Mouse (Mus musculus) heart, postnatal 0 days (tissue): ENCODE data around the gene Bcorl1. TPM values are rescaled to one million over a fixed set of nuclear protein-coding genes. Genes with fewer than 3 reads are reported as not detected.

Experiments used
- ATAC-seq: fragments of 200-750 bp; cut with Nextera tagmentation; 2 replicates; pipeline ENCODE4 v1.8.0; 2017; ENCODE audit warnings: low read depth, moderate number of reproducible peaks, moderate library complexity; ENCODE audit not compliant: insufficient read depth
- DNase-seq: peaks from one replicate; pipeline ENCODE4 v3.0.0-alpha.2; 2016; ENCODE audit warnings: low spot score
- H3K27ac ChIP-seq: fragments of 300-500 bp; sonication (generic); 2 replicates; pipeline ENCODE4 v1.5.1; 2014; ENCODE audit warnings: low read depth, mild to moderate bottlenecking
- H3K27me3 ChIP-seq: fragments of 300-500 bp; sonication (generic); 2 replicates; pipeline ENCODE4 v1.6.1; 2014; ENCODE audit warnings: low read length, mixed read lengths; ENCODE audit not compliant: control insufficient read depth, insufficient read depth
- H3K36me3 ChIP-seq: fragments of 300-500 bp; sonication (generic); replicated peaks from 2 replicates; pipeline ENCODE4 v1.6.1; 2014; ENCODE audit warnings: low read length, mixed read lengths; ENCODE audit not compliant: control insufficient read depth, insufficient read depth
- H3K4me1 ChIP-seq: fragments of 300-500 bp; sonication (generic); 2 replicates; pipeline ENCODE4 v1.6.1; 2014; ENCODE audit warnings: antibody characterized with exemption; ENCODE audit not compliant: control insufficient read depth, insufficient read depth
- H3K4me2 ChIP-seq: fragments of 300-500 bp; sonication (generic); 2 replicates; pipeline ENCODE4 v1.6.1; 2014; ENCODE audit warnings: low read depth, mild to moderate bottlenecking, low read length, moderate library complexity
- H3K4me3 ChIP-seq: fragments of 300-500 bp; sonication (generic); 2 replicates; pipeline ENCODE4 v1.5.1; 2014; ENCODE audit warnings: low read depth, low read length
- H3K9ac ChIP-seq: fragments of 300-500 bp; sonication (generic); replicated peaks from 2 replicates; pipeline ENCODE4 v1.6.1; 2014; ENCODE audit warnings: low read depth, low read length, mixed read lengths
- H3K9me3 ChIP-seq: fragments of 300-500 bp; sonication (generic); replicated peaks from 2 replicates; pipeline ENCODE4 v1.6.1; 2016; ENCODE audit warnings: low read length; ENCODE audit not compliant: control insufficient read depth
- CTCF ChIP-seq: IDR thresholded peaks from 2 replicates; pipeline ENCODE4 v1.5.1; 2016; ENCODE audit warnings: antibody characterized with exemption, control low read depth, low read depth
- EP300 ChIP-seq: IDR thresholded peaks from 2 replicates; pipeline ENCODE4 v1.6.1; 2016; ENCODE audit warnings: antibody characterized with exemption, low read depth
- WGBS: fragments of 180-500 bp; shearing (Covaris S2); extraction: QIAGEN DNeasy Blood & Tissue Kit; methylation state at CpG from one replicate; pipeline ENCODE4 v1.1.7; 2014; 5-methylcytosine and 5-hydroxymethylcytosine counted together
- polyA plus RNA-seq: library from polyadenylated mRNA; unstranded; fragments of >200 nt; fragmentation: Nextera tagmentation; extraction: Ambion mirVana; gene quantifications from 2 replicates; pipeline ENCODE4 v1.2.1, GENCODE M21; 2015
- total RNA-seq: library from RNA; depleted of rRNA; stranded (reverse); fragments of >200 nt; gene quantifications from 2 replicates; pipeline ENCODE4 v1.2.3, GENCODE M21; 2014; ENCODE audit warnings: low replicate concordance

Bcorl1 gene
- total and polyA plus RNA-seq, 2 experiments from 2014 or later, result 2.0 to 7.2 TPM

GRCm38 (mm10) chrX:48399994-48400393 is 58.8 kb downstream of the Bcorl1 start:
- Histone ChIP-seq H3K4me2 (no peak overlapping the region), H3K9me3 (no peaks in the 10 kb centered on the region), H3K36me3 (peaks cover 19% of the 10 kb centered on the region), H3K4me3 (no peak overlapping the region), H3K9ac (no peak overlapping the region), H3K4me1 (no peaks in the 10 kb centered on the region), H3K27me3 (no peaks in the 10 kb centered on the region), H3K27ac (peak overlapping the region; percentile 61)
- TF ChIP-seq CTCF, result no peak
- TF ChIP-seq EP300, result no peak
- ATAC-seq (peak; percentile 84), DNase-seq (peak; percentile 31)
- WGBS, result 38% methylated on average over 4 of the region's 4 CpGs

GRCm38 (mm10) chrX:48405141-48405540 is 64.0 kb downstream of the Bcorl1 start:
- Histone ChIP-seq H3K4me1 (no peaks in the 10 kb centered on the region), H3K36me3 (peaks cover 19% of the 10 kb centered on the region), H3K4me2 (no peak overlapping the region), H3K9me3 (no peaks in the 10 kb centered on the region), H3K27me3 (no peaks in the 10 kb centered on the region), H3K4me3 (no peak overlapping the region), H3K27ac (peak overlapping the region; percentile 59; the same call in 1 of the 2 replicates), H3K9ac (no peak overlapping the region)
- 0 out of 2 replicates have a peak, but pooled peaks have one; percentile 2 for TF ChIP-seq CTCF
- TF ChIP-seq EP300, result no peak
- no peak for DNase-seq
- ATAC-seq, result peak; percentile 63
- WGBS, result 28% methylated on average over 3 of the region's 3 CpGs

GRCm38 (mm10) chrX:48409611-48410387 is 68.6 kb downstream of the Bcorl1 start:
- ATAC-seq (peak; percentile 83), DNase-seq (peak; percentile 64)
- peak overlapping the region; percentile 54 for H3K4me3 ChIP-seq
- no peaks in the 10 kb centered on the region for H3K9me3 ChIP-seq
- no peaks in the 10 kb centered on the region for H3K4me1 ChIP-seq
- TF ChIP-seq EP300 (no peak), CTCF (peak; percentile 82)
- no peak overlapping the region; the same call in 1 of the 2 replicates for H3K9ac ChIP-seq
- 11% methylated on average over 36 of the region's 36 CpGs for WGBS
- H3K36me3 ChIP-seq, result peaks cover 2% of the 10 kb centered on the region
- no peaks in the 10 kb centered on the region for H3K27me3 ChIP-seq
- peak overlapping the region; percentile 38; the same call in 1 of the 2 replicates for H3K27ac ChIP-seq
- H3K4me2 ChIP-seq, result peak overlapping the region; percentile 60

- WGBS, result 25% methylated on average over 7 of the region's 7 CpGs
- H3K27me3 ChIP-seq, result no peaks in the 10 kb centered on the region
- no peak overlapping the region for H3K27ac ChIP-seq
- ATAC-seq, result 0 out of 2 replicates have a peak, but pooled peaks have one; percentile 3
- TF ChIP-seq EP300, result no peak
- TF ChIP-seq CTCF, result no peak
- peak overlapping the region; percentile 60; the same call in 1 of the 2 replicates for H3K4me2 ChIP-seq
- DNase-seq, result no peak
- peak overlapping the region; percentile 54; the same call in 1 of the 2 replicates for H3K4me3 ChIP-seq
- H3K9ac ChIP-seq, result no peak overlapping the region
- no peaks in the 10 kb centered on the region for H3K9me3 ChIP-seq
- no peaks in the 10 kb centered on the region for H3K4me1 ChIP-seq
- peaks cover 7% of the 10 kb centered on the region for H3K36me3 ChIP-seq
Observed at GRCm38 (mm10) chrX:48410388-48410776, 69.2 kb downstream of the Bcorl1 start.

GRCm38 (mm10) chrX:48412629-48413028 is 71.5 kb downstream of the Bcorl1 start:
- H3K4me3 ChIP-seq, result no peak overlapping the region
- ATAC-seq (no peak), DNase-seq (no peak)
- no peak for TF ChIP-seq CTCF
- TF ChIP-seq EP300, result no peak
- H3K4me2 ChIP-seq, result no peak overlapping the region
- H3K9me3 ChIP-seq, result no peaks in the 10 kb centered on the region
- H3K27ac ChIP-seq, result no peak overlapping the region
- no peaks in the 10 kb centered on the region for H3K27me3 ChIP-seq
- no peak overlapping the region for H3K9ac ChIP-seq
- peaks cover 26% of the 10 kb centered on the region for H3K36me3 ChIP-seq
- no peaks in the 10 kb centered on the region for H3K4me1 ChIP-seq
- 66% methylated on average over 6 of the region's 6 CpGs for WGBS
